Mouse (Mus musculus): ENCODE measurements around the gene Tex21.

- TF ChIP-seq FLI1 (IDR thresholded peaks at IDR 0.05; ENCODE audit: low read length) (no peak), GATA1 (IDR thresholded peaks at IDR 0.05; ENCODE audit: borderline replicate concordance, low read length) (no peak)
Measured at GRCm38 (mm10) chr12:76230644-76231043, 15.9 kb downstream of the Tex21 start.

Data from megakaryocyte, embryonic 14.5 days (primary cell).